Mouse (Mus musculus) adrenal gland, adult 8-10 months (tissue): Measurements from ENCODE around the gene Camk2n1. TPM values are rescaled to one million over a fixed set of nuclear protein-coding genes. Genes with fewer than 3 reads are reported as not detected.
A peak's percentile ranks its signal among the peaks of the same experiment; 100 is the strongest.

ENCODE experiments used
- DNase-seq: peaks from one replicate; pipeline ENCODE4 v3.0.0; 2022
- total RNA-seq, 4 experiments: library from RNA; stranded (reverse); gene quantifications; 2 replicates each; pipeline ENCODE4 v1.2.4; 2022

Gene Camk2n1
- total RNA-seq, 4 experiments from 2014 or later = 29.2 to 33.7 (median 31.2) TPM

DNA sequence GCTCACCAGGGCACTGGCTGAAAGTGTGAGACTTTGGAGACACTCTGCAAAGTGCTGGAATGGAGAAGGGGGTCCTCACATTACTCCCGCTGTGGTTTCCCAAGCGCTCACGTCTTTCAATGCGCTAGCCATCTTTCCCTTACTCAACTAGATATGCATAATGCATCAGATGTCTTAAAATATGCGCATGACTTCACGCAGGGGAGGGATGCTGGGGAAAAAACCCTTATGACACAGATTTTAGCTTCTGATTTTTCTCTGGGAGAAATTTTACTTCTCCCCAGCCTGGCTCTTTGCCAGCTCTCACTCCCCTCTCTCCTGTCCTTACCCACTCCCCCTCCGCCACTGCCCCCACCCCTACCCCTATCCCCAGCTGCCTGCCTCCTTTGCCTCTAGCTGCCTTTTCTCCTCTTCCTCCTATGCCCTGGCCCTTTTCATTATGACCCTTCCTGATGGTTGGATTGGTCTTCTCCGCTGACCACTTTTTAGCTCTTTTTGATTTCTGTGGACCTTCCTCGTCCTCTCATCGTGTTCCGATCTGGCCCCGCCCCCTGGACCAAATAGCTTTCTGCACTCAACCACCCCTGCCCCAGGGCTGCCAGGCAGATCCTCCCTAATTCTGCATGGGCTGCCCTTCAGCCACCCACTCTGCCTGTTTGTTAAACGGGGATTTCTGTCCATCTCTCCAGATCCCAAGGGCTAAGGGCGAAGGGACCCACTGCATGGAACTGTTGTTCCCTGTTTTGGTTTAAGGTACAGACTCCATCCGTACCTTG, 6.1 kb upstream of the Camk2n1 start:
- no peak for DNase-seq

DNA sequence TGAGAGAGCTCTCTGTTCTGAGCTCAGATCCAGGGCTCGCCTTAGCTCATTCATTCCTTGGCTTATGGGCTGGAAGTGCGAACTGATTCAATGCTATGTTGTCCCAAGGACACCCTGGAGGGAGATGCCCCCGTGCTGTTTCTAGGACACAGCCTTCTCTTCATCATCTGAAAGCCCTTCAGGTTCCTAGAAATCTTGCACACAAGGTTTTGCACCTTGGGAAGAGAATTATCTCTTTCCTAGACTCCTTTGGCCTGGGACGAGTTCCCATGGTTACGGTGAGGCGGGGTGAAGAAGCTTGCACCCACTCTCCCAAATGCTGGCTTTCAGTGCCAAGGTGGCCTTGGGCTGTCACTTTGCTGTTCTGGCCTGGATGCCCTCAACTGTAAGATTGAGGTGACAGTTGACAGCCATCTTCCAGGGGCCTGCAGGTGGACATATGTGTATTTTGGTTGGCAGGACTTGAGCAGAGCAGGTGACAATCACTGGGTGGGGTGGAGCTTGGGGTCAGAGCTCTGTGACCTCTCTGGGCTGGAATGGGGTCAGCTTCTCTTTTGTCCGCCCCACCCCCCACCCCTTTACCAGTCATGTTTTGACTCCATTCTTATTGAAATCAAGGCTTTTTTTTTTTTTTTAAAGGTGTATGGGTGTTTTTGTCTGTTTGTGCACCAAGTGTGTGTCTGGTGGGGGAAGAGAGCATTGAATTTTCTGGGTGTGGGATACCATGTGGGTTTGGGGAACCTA, 5.1 kb upstream of the Camk2n1 start:
- DNase-seq = no peak

DNA sequence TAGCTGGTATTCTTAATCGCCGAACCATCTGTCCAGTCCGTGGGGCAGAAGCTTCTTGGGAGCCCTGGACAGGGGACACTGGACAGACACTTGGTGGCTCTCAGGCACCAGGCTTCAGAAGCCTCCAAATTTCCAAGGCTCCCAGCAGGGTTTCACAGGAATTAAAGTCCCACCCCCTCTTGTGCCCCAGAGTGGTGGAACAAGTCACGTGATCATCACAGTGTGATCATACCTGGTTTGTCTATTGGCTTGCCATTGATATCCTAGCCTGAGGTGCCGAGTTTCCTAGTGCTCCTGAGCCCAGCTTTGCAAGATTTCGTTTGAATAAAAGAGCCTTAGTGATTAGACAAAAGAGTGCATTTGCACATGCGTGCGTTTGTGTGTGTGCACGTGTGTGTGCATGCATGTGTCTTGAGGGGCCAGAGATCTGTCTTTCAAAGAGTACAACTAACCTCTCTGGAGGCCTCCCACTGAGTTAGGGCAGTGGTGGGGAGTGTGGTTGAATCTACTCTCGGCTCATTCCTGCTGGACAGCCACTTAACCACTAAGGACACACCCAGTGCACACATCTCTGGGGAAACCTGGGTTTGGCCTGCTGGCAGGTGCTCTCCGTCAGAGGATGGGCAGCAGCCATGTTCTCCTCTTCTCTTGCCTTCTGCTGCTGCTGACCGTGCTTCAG, 4.3 kb upstream of the Camk2n1 start:
- DNase-seq = no peak

DNA sequence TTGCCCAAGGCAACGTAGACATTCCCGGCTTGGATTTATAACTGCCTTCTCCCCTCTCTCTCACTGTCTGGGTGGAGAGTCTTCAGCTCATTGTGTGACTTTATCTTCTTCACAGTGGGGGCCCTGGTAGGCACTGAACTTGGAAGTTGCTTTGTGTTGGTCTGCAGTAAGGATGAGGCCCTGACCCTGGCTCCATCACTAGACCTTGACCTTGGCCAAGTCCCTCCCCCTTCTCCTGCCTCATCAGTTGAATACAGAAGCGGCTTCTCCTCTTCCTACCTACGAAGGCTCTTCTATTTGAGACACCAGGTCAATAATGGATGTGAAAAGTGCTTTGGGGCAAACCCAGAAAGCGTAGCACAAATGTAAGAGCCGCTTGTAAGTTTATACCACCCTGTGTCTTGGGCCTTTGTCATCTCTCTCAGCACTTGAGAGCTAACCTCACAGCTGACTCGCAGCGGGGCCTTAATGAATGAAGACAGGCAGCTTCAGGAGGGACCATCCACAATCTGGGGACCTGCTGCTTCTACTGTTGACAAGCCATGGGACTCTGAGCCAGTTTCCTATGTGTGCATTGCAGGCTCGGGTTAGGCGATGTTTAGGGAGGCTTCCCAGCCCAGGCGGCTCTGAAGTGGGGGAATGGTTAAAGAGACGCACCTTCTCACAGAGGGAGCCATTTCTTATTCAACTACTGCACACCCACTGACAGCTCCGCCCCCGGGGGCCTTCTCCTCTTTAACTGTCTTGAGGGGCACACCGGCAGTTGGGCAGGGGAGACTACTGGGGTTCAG, 1.6 kb upstream of the Camk2n1 start:
- no peak for DNase-seq

DNA sequence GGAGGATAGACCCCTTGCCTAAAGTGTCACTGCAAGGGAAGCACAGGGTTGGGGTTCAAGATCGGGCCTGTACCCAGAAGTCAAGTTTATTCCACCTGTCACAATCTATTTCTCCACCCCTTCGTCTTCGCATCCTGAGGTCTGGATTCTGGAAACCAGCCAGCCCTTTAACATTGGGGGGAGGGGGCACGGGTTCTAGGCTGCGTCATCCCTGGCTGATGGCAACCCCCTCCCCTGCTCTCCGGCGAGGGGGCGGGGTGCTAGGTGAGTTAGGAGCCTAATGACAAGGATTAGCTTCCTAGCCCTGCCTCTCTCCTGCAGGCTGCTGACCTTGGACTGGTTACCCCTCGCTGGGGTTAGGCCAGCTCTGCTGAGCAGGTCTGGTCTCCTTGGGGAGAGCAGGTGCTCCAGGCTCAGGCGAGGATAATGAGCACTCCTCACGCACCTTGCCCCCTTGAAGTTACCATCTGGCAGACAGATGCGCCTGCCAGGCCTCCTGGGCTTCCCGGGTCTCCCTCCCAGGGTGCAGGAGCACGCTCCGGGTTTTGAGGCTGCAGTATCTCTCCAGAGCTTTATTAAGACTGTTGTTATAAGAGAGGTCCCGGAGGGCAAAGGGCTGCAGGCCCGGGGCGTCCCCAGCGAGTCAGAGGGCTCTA, 889 bp upstream of the Camk2n1 start:
- no peak for DNase-seq

DNA sequence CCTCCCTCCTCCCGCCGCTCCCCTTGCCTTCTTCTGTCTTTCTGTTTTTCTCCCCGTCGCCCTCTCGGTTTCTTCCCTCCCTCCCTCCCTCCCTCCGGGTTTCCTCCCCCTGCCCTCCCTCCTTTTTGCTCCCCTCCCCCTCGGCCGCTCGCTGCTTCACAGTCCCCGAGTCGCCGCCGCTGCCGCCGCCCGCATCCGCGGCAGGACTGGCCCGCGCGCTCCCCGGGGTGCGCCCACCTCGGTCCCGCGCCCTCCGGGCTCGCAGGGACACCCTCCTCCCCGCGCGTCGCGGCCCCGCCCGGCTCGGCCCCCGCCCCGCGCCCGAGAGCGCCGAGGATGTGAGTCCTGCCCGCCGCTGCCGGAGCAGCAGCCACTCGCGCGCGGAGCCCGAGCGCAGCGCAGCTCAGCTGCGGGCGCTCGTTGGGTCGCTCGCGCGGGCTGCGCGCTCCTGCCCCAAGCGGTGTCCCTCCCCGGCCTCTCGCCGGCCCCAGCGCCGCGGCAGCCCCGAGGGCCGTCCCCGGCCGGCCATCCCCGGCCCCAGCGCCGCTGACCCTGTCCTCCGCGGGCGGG, 542 bp downstream of the Camk2n1 start:
- peak; percentile 44 for DNase-seq

DNA sequence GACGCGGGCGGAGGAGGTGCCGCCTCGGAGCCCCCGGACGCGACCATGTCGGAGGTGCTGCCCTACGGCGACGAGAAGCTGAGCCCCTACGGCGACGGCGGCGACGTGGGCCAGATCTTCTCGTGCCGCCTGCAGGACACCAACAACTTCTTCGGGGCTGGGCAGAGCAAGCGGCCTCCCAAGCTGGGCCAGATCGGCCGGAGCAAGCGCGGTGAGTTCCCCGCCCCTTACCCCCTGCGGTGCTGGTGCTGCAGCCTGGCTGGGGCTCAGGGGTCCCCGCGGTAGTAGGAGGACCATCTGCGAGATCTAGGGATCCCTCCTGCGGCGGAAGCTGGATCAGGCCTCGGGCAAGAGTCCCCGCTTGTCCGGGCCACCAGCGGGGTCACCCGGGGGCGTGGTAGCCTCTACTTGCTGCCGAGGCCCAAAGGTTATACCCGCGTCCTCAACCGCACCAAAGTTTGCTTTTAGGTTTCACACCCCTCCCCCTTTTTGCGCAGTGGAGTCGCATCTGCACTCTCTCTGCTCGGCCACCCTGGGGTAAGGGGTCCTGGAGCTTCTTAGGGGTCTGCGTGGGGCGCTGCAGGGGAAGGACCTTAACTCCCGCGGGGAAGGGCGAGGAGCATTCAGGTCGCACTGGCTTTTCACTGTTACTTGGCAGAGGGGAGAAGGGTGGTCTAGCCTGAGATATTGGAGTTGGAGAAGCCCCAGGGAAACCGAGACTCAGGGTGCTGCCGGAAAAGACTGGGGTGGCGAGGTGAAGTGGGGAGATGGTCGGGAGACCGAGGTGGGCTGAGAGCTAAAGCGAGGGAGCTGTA, 1.2 kb downstream of the Camk2n1 start:
- DNase-seq = no peak

DNA sequence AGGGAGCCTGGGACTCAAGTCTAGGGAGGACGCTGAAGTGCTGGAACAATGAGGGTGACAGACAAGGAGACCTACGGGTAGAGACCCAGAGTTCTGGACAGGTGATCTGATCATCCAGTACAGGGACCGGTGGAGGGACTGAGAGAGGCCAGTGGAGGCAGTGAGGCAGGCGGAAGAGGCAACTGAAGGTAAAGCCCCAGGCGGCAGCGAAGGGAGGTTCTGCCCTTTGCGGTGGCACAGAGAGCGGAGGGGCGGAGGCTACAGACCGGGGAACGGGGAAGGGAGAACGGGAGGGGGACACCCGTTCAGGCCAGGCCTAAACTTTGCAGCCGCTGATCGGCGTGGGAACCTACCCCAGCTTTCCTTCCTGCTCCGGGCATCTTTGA, 1.8 kb downstream of the Camk2n1 start:
- DNase-seq = no peak

DNA sequence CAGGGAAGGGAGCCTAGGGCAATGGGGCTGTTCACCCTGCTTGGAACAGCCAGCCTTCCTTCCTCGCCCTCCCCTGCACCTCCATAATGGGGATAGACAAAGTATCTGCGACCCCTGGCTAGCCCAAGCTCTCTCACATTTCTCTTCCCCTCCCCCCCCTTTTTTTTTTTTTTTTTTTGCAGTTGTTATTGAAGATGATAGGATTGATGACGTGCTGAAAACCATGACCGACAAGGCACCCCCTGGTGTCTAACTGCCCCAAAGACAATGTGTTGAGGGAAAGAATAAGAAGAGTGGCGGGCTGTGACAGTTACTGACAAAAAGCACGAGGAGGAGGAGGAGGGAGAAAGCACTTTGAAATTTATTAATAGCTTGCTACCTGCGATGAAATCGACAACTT, 2.4 kb downstream of the Camk2n1 start:
- no peak for DNase-seq

DNA sequence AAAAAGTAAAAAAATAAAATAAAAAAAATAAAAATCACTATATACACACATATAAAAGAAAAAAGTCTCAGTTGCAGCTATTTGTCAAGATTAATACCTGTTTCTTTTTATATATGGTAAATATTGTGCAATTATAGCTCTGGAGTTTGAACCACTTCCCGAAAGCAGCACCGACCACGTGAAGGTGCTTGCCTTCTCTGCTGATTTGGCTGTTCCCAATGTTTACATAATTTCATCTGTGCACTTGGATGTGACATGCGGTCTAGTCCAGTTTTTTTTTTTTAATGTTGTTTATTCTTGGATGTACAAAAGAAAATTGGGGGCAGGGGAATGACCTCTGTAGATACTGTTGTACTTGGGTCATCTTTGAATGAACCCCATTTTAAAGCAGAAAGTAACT, 3.0 kb downstream of the Camk2n1 start:
- DNase-seq = no peak

DNA sequence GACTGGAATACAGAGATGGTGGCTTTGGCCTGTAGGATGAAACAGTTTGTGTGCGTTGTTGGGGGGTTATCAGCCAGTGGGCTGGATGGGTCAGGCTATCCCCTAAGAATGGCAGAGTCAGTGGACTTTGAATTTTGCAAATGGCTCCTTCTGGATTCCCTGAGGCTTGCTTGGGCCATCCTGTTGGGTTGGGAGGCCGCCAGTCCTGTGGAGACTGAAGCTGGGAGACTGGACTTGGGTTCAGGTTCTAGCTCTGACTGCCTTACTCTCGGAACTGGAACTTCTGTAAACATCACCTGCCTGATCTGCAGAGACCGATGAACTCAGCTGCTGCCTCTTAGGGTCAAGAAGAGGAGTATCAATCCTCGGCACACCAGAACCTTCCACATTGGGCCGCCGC, 4.1 kb downstream of the Camk2n1 start:
- DNase-seq = no peak

DNA sequence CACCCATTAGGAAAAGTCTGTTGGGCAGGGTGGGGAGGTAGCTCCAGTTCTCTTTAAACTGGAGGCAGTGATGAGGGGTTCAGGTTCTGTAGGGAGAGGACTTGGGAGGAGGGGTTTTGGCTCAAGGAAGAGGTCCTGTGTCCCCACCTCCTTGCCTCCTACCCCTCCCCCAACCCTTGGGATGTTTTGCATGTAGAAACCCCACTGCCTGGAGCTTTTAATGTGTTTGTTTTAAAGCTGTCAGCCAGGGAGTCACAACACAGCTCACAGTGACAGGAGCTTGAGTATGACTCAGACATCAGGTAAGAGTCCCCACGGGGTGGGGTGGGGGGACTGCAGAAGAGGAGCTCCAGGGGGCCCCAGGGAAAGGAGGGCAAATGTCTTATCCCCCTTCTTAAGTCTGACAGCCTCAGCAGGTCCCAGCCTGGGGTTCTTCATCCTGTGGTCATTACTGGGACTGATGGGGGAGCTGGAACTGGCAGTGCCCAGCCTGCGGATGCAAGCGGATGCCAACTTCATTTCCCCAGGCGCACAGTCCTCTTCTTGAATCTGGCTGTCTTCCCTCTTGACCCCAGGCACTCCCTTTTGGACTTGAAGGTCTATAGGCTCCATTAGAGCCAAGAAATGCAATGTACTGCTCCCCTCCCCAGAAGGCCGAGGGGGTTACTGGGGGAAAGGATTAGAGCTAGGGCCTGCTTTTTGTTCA, 4.8 kb downstream of the Camk2n1 start:
- DNase-seq = no peak

DNA sequence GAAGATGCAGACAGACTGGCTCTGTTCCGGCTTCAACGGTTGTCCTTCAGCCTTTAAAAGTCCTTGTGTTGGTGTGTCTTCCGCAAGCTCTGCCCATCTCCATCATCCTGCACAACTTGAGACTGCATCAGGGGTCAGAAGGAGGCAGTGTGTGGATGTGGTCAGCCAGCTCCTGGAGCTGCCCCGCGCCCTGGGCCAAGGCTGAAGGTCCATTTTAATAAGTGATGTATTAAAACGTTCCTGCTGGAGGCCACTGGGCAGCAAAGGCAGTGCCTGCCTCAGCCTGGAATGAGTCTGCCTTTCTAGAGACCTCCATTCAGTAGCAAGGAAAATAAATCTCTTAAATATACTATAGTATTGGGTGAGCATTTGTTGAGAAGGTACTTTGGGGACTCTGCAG, 5.7 kb downstream of the Camk2n1 start:
- DNase-seq = no peak

DNA sequence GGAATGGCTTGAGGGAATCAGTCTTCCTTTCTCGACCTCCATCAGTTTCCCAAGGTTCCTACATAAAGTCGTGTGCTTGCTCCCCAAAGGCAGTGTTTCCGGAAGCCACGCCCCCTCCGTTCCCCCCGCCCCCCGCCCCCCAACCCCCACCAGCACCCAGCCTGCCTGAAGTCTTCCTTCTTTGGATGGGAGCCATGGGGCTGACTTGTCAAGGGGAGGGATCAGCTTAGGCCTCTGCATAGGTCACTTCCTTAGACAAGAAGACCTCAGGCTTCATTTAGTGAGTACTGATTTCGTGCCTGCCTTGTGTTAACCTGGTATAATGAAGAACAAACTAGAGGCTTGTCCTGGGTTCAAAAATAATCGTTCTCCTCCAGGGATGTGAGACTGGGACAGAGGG, 6.8 kb downstream of the Camk2n1 start:
- DNase-seq = no peak

DNA sequence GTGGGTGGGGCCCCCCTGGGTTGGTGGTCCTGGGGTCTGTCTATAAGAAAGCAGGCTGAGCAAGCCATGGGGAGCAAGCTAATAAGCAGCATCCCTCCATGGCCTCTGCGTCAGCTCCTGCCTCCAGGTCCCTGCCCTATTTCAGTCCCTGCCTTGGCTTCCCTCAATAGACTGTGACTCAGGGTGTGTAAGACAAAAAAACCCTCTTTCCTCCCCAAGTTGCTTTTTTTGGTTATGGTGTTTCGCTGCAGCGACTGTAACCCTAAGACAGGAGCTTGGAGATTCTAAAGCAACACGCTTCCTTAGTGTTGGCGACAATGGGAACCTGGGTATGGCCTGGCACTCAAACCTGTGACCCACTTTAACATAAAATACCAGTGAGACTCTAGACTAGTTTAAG, 7.4 kb downstream of the Camk2n1 start:
- no peak for DNase-seq

DNA sequence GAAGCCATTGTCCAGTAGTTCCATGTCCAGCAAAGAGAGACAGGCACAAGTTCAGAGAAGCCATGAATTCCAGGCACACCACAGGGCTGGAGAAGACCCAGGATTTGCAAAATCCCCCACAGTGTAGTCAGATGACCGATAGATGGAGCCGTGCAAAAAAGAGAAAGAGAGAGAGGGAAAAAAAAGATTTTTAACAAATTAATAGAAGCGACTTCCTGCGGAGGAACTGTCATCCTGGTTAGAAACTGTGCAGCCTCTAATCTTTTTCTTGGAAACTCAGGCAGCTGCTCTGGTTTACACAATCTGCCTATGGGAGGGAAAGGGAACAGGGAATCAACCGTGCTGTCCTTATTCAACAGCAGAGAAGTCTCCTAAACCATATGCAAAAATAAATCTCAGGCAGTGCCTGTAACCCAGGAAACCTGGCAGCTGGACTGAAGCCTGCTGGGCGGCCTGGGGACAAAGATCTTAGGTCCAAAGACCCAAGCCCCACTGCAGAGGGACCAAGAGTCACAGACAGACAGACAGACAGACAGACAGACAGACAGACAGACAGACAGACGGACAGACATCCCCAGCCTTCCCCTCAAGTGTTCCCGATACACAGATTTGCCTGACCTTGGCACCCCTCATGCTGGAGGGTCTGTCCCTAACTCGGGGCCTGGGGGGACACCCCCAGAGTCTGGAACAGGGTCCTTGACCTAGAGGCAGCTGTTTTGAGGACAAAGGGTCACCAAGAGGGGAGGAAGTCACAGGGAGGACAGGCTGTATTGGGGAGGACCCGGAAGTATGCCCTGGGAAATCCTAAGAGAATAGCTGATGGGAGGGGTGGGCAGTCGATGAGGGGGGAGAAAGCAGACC, 9.1 kb downstream of the Camk2n1 start:
- DNase-seq = no peak

DNA sequence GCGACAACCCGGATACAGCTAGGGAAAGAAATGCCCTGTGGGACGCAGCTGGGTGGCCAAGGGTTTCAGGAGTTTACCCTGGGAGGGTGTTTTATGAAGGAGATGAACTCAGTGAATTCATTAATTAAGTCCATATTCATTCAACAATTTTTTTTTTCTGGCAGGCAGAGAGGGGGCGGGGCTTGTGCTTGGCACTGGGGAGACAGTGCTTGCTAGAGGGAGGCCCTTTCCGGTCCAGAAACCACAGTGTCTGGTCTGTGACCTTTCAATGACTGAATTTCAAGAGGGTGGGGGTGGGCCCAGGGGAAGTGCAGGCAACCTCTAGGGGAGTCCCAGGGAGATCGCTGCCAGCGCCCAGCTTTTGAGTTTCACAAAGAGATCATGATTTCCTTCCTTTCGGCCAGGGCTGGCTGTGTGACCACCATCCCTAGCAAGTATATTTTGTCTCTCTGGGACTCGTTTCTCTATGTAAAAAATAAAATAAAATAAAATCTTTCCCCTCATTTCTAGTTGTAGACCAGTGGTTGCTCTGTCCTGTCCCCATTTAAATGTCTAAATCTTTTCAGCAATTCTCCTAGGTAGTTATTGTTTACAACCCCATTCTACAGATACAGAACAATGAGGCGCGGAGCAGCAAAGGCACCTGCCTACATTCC, 9.8 kb downstream of the Camk2n1 start:
- peak; percentile 79 for DNase-seq

DNA sequence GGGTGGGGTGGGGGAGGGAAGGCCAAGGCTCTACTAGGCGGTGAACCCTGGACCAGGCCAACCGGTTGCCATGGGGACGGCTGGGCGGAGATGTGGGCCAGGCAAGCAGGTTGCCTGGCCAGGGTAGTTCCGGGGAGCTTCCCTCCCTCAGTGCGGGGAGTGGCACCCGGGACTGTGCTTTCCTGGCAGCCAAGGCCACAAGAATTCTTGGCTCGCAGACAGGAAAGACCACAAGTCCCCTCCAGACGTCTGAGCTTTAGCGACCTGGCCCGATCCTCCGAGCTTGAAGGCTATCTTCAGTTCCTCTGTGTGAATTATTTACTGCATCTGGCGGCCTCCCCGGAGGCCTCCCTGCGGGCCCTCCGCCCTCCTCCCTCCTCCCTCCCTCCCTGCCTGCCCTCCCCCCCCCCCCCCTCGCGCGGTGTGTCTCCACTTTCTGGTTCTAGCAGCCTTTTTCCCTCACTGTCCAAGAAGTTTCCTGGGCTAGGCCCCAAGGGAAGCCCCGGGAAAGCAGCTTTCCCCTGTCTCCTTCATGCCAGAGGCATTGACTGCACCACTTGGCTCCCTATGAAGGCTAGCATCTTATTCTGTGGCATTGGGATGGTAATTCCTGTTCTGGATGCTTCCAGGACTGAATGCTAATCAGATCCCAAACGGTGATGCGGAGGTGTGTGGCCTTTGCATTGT, 10.7 kb downstream of the Camk2n1 start:
- peak; percentile 71 for DNase-seq
